Comparison of ENCODE assay signal across 8 mouse cellular contexts in the genomic region with DNA sequence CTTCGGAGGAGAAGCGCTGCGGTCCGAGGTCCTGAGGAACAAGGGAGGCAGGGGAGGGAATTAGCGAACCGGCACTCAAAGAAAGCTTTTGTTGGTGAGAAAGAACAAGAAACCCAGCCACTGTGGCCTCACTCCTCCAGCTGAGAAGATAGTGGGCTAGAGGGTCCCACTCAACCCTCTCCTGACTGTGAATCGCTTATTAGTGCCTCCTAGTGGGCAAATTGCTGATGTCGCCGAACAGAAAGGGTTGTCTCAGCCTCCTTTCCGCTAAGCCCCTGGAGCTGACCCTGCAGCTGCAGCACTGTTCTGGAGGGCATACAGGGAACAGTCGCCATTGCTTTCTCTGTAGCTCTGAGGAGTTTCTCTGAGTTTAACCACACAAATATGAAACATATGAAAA. TPM values are rescaled to one million over a fixed set of nuclear protein-coding genes. Genes with fewer than 3 reads are reported as not detected.
A peak's percentile ranks its signal among the peaks of the same experiment; 100 is the strongest.
DNase-seq lines count a peak whose midpoint lies in the region; ATAC-seq lines count a peak whose summit lies in the region.

No protein-coding gene starts in this region.

- no peaks in the 10 kb centered on the region for H3K36me3 ChIP-seq in hindbrain, embryonic 14.5 days (replicated peaks; ENCODE audit: control insufficient read depth, insufficient read depth)
- no peaks in the 10 kb centered on the region for H3K36me3 ChIP-seq in liver, embryonic 12.5 days

- peak; percentile 68; the same call in 1 of the 2 replicates for ATAC-seq in erythroblast, adult 5-6 weeks (replicated peaks; ENCODE audit: low FRiP score, poor library complexity, severe bottlenecking)
- ATAC-seq in hindbrain, embryonic 14.5 days (ENCODE audit: low FRiP score) = no peak
- peak; percentile 65 for ATAC-seq in liver, embryonic 12.5 days
- peak; percentile 15; the same call in 1 of the 2 replicates for ATAC-seq in monocyte, adult 5-6 weeks (replicated peaks; ENCODE audit: insufficient number of reproducible peaks, low FRiP score, low TSS enrichment, poor library complexity, severe bottlenecking)

- H3K4me3 ChIP-seq in hindbrain, embryonic 14.5 days (replicated peaks; ENCODE audit: low read length) = no peak overlapping the region
- peak overlapping the region; percentile 48 for H3K4me3 ChIP-seq in liver, embryonic 12.5 days

- H3K9ac ChIP-seq in hindbrain, embryonic 14.5 days = no peak overlapping the region
- peak overlapping the region; percentile 43; the same call in 1 of the 2 replicates for H3K9ac ChIP-seq in liver, embryonic 12.5 days

- WGBS in hindbrain, embryonic 14.5 days = 45% methylated on average over 11 of the region's 11 CpGs
- 41% methylated on average over 11 of the region's 11 CpGs for WGBS in liver, embryonic 12.5 days (ENCODE audit: insufficient replicate concordance)

- peak; percentile 77 for DNase-seq in CD4-positive, CD25-positive, alpha-beta regulatory T cell, adult 2 months (ENCODE audit: low read depth, low spot score)
- peak; percentile 44 for DNase-seq in Muller cell, postnatal 12 days (ENCODE audit: inconsistent ontology term)
- no peak for DNase-seq in hindbrain, embryonic 14.5 days (ENCODE audit: low spot score)
- DNase-seq in thymus, postnatal 4 days = peak; percentile 76
- DNase-seq in right cerebral cortex, postnatal 10 days (ENCODE audit: low spot score in 2 of 2) = no peak

- no peaks in the 10 kb centered on the region for H3K27me3 ChIP-seq in hindbrain, embryonic 14.5 days (ENCODE audit: control insufficient read depth, insufficient read depth, low read length)
- H3K27me3 ChIP-seq in liver, embryonic 12.5 days (replicated peaks) = no peaks in the 10 kb centered on the region

- H3K4me1 ChIP-seq in hindbrain, embryonic 14.5 days (replicated peaks; ENCODE audit: control insufficient read depth, insufficient read depth, low read length) = no peaks in the 10 kb centered on the region; the same call in 1 of the 2 replicates
- peaks cover 51% of the 10 kb centered on the region for H3K4me1 ChIP-seq in liver, embryonic 12.5 days

- H3K9me3 ChIP-seq in hindbrain, embryonic 14.5 days (ENCODE audit: control insufficient read depth, low read length) = no peaks in the 10 kb centered on the region
- H3K9me3 ChIP-seq in liver, embryonic 12.5 days (replicated peaks) = no peaks in the 10 kb centered on the region

- no peak overlapping the region for H3K27ac ChIP-seq in hindbrain, embryonic 14.5 days
- H3K27ac ChIP-seq in liver, embryonic 12.5 days = 0 out of 2 replicates have a peak overlapping the region, but pooled peaks have one; percentile 43

- H3K4me2 ChIP-seq in hindbrain, embryonic 14.5 days (replicated peaks) = peak overlapping the region; percentile 29
- peak overlapping the region; percentile 66 for H3K4me2 ChIP-seq in liver, embryonic 12.5 days

RNA-seq across cellular contexts. Expression of gene Ric1, which starts 21.0 kb away (rescaled TPM):
- total RNA-seq in erythroblast, adult 5-6 weeks (2015; ENCODE audit: low replicate concordance) = 1.7 and 6.1 TPM in 2 replicates
- total RNA-seq in erythroblast, adult 5-6 weeks (2017; ENCODE audit: low replicate concordance) = 4.6 and 4.7 TPM in 2 replicates
- 16.5 and 17.3 TPM in 2 replicates for polyA plus RNA-seq in hindbrain, embryonic 14.5 days (2014; fragmentation: Nextera tagmentation; extraction: Ambion mirVana)
- 4.9 and 5.8 TPM in 2 replicates for polyA plus RNA-seq in liver, embryonic 12.5 days (2016; fragmentation: Nextera tagmentation; extraction: Ambion mirVana)
- 58.8 to 70.8 TPM (median 64.9 TPM) in 3 replicates for total RNA-seq in monocyte, adult 5-6 weeks (2017)

Comparison
In these comparisons a context has a peak if more than half of its experiments do, and no peak if none do; other contexts are left out.
1. DNase-seq: peak in CD4-positive, CD25-positive, alpha-beta regulatory T cell, adult 2 months (single experiment), Muller cell, postnatal 12 days (single experiment) and thymus, postnatal 4 days (single experiment); none in hindbrain, embryonic 14.5 days (single experiment) and right cerebral cortex, postnatal 10 days (0 of 2).